Mouse (Mus musculus) intestine, embryonic 16.5 days (tissue): ENCODE measurements around the gene Mbnl2. TPM values are rescaled to one million over a fixed set of nuclear protein-coding genes. Genes with fewer than 3 reads are reported as not detected.
A peak's percentile ranks its signal among the peaks of the same experiment; 100 is the strongest.

Experiments used
- ATAC-seq: fragments of 200-750 bp; cut with Nextera tagmentation; 2 replicates; pipeline ENCODE4 v1.8.0; 2017; ENCODE audit warnings: moderate TSS enrichment, moderate library complexity
- H3K27ac ChIP-seq: fragments of 300-500 bp; sonication (generic); 2 replicates; pipeline ENCODE4 v1.5.1; 2014; ENCODE audit warnings: mild to moderate bottlenecking, low read length
- H3K27me3 ChIP-seq: fragments of 300-500 bp; sonication (generic); replicated peaks from 2 replicates; pipeline ENCODE4 v1.6.1; 2014; ENCODE audit warnings: low read length, control low read depth, mixed read lengths; ENCODE audit not compliant: control insufficient read depth, insufficient read depth
- H3K36me3 ChIP-seq: fragments of 300-500 bp; sonication (generic); 2 replicates; pipeline ENCODE4 v1.6.1; 2014; ENCODE audit warnings: low read length, control low read depth; ENCODE audit not compliant: control insufficient read depth, insufficient read depth
- H3K4me1 ChIP-seq: fragments of 300-500 bp; sonication (generic); 2 replicates; pipeline ENCODE4 v1.6.1; 2014; ENCODE audit warnings: low read length, control low read depth, mixed read lengths; ENCODE audit not compliant: control insufficient read depth, insufficient read depth
- H3K4me2 ChIP-seq: fragments of 300-500 bp; sonication (generic); 2 replicates; pipeline ENCODE4 v1.6.1; 2014; ENCODE audit warnings: low read depth, low read length, control low read depth
- H3K4me3 ChIP-seq: fragments of 300-500 bp; sonication (generic); 2 replicates; pipeline ENCODE4 v1.5.1; 2014; ENCODE audit warnings: mild to moderate bottlenecking, low read length
- H3K9ac ChIP-seq: fragments of 300-500 bp; sonication (generic); 2 replicates; pipeline ENCODE4 v1.6.1; 2014; ENCODE audit warnings: low read depth, low read length
- H3K9me3 ChIP-seq: fragments of 300-500 bp; sonication (generic); 2 replicates; pipeline ENCODE4 v1.6.1; 2016; ENCODE audit warnings: low read length, control low read depth; ENCODE audit not compliant: control insufficient read depth
- WGBS: fragments of 180-500 bp; shearing (Covaris S2); extraction: QIAGEN DNeasy Blood & Tissue Kit; methylation state at CpG from one replicate; pipeline ENCODE4 v1.1.7; 2014; 5-methylcytosine and 5-hydroxymethylcytosine counted together
- polyA plus RNA-seq: library from polyadenylated mRNA; unstranded; fragments of >200 nt; fragmentation: Nextera tagmentation; extraction: Ambion mirVana; gene quantifications from 2 replicates; pipeline ENCODE4 v1.2.1, GENCODE M21; 2015

The Mbnl2 gene
- polyA plus RNA-seq, 1 experiment from 2014 or later: 114 TPM

GRCm38 (mm10) chr14:120404364-120404763 lies 128.9 kb downstream of the Mbnl2 start:
- Histone ChIP-seq H3K9ac (no peak overlapping the region), H3K27me3 (no peaks in the 10 kb centered on the region), H3K36me3 (peaks cover 15% of the 10 kb centered on the region), H3K9me3 (no peaks in the 10 kb centered on the region), H3K4me2 (no peak overlapping the region), H3K27ac (no peak overlapping the region), H3K4me3 (no peak overlapping the region), H3K4me1 (0 out of 2 replicates have a peak, but pooled peaks cover 4% of the 10 kb centered on the region)
- no peak for ATAC-seq
- WGBS: 96% methylated on average over 7 of the region's 7 CpGs

GRCm38 (mm10) chr14:120404811-120405582 lies 129.5 kb downstream of the Mbnl2 start:
- Histone ChIP-seq H3K4me1 (0 out of 2 replicates have a peak, but pooled peaks cover 4% of the 10 kb centered on the region), H3K9ac (no peak overlapping the region), H3K4me2 (no peak overlapping the region), H3K27me3 (no peaks in the 10 kb centered on the region), H3K4me3 (no peak overlapping the region), H3K36me3 (peaks cover 14% of the 10 kb centered on the region; the same call in 1 of the 2 replicates), H3K27ac (peak overlapping the region; percentile 47; the same call in 1 of the 2 replicates), H3K9me3 (no peaks in the 10 kb centered on the region)
- WGBS: 80% methylated on average over 17 of the region's 17 CpGs
- 0 out of 2 replicates have a peak, but pooled peaks have one; percentile 14 for ATAC-seq

GRCm38 (mm10) chr14:120405597-120405996 lies 130.1 kb downstream of the Mbnl2 start:
- no peak overlapping the region for H3K4me3 ChIP-seq
- 0 out of 2 replicates have a peak, but pooled peaks cover 4% of the 10 kb centered on the region for H3K4me1 ChIP-seq
- no peaks in the 10 kb centered on the region for H3K9me3 ChIP-seq
- peak; percentile 46; the same call in 1 of the 2 replicates for ATAC-seq
- H3K27me3 ChIP-seq: no peaks in the 10 kb centered on the region
- WGBS: 75% methylated on average over 3 of the region's 3 CpGs
- H3K36me3 ChIP-seq: peaks cover 14% of the 10 kb centered on the region; the same call in 1 of the 2 replicates
- H3K9ac ChIP-seq: no peak overlapping the region
- no peak overlapping the region for H3K4me2 ChIP-seq
- H3K27ac ChIP-seq: peak overlapping the region; percentile 87

- ATAC-seq: peak; percentile 50
- H3K4me1 ChIP-seq: 0 out of 2 replicates have a peak, but pooled peaks cover 4% of the 10 kb centered on the region
- no peaks in the 10 kb centered on the region for H3K9me3 ChIP-seq
- WGBS: 63% methylated on average over 6 of the region's 6 CpGs
- H3K4me3 ChIP-seq: no peak overlapping the region
- H3K27me3 ChIP-seq: no peaks in the 10 kb centered on the region
- H3K27ac ChIP-seq: peak overlapping the region; percentile 87
- 0 out of 2 replicates have a peak overlapping the region, but pooled peaks have one; percentile 4 for H3K4me2 ChIP-seq
- H3K36me3 ChIP-seq: peaks cover 9% of the 10 kb centered on the region; the same call in 1 of the 2 replicates
- H3K9ac ChIP-seq: 0 out of 2 replicates have a peak overlapping the region, but pooled peaks have one; percentile 10
These were observed 130.8 kb downstream of the Mbnl2 start for GRCm38 (mm10) chr14:120406271-120406670.

- Histone ChIP-seq H3K4me1 (0 out of 2 replicates have a peak, but pooled peaks cover 4% of the 10 kb centered on the region), H3K36me3 (peaks cover 9% of the 10 kb centered on the region; the same call in 1 of the 2 replicates), H3K9me3 (no peaks in the 10 kb centered on the region), H3K4me2 (no peak overlapping the region), H3K4me3 (no peak overlapping the region), H3K27ac (peak overlapping the region; percentile 87), H3K9ac (no peak overlapping the region), H3K27me3 (no peaks in the 10 kb centered on the region)
- ATAC-seq: peak; percentile 95
- 49% methylated on average over 8 of the region's 8 CpGs for WGBS
These were observed 131.4 kb downstream of the Mbnl2 start for GRCm38 (mm10) chr14:120406820-120407219.

- H3K27ac ChIP-seq: no peak overlapping the region
- no peak for ATAC-seq
- no peak overlapping the region for H3K9ac ChIP-seq
- WGBS: 92% methylated on average over 10 of the region's 10 CpGs
- H3K36me3 ChIP-seq: peaks cover 3% of the 10 kb centered on the region; the same call in 1 of the 2 replicates
- no peaks in the 10 kb centered on the region for H3K9me3 ChIP-seq
- H3K27me3 ChIP-seq: no peaks in the 10 kb centered on the region
- no peak overlapping the region for H3K4me3 ChIP-seq
- H3K4me1 ChIP-seq: 0 out of 2 replicates have a peak, but pooled peaks cover 4% of the 10 kb centered on the region
- H3K4me2 ChIP-seq: no peak overlapping the region
These were observed 134.4 kb downstream of the Mbnl2 start for GRCm38 (mm10) chr14:120409854-120410253.

GRCm38 (mm10) chr14:120416886-120417285 lies 141.4 kb downstream of the Mbnl2 start:
- Histone ChIP-seq H3K27ac (no peak overlapping the region), H3K4me2 (no peak overlapping the region), H3K4me3 (no peak overlapping the region), H3K9ac (no peak overlapping the region), H3K36me3 (peaks cover 10% of the 10 kb centered on the region; the same call in 1 of the 2 replicates), H3K27me3 (no peaks in the 10 kb centered on the region), H3K9me3 (no peaks in the 10 kb centered on the region), H3K4me1 (no peaks in the 10 kb centered on the region)
- 65% methylated on average over 9 of the region's 9 CpGs for WGBS
- ATAC-seq: peak; percentile 62

GRCm38 (mm10) chr14:120418964-120419363 lies 143.5 kb downstream of the Mbnl2 start:
- ATAC-seq: 0 out of 2 replicates have a peak, but pooled peaks have one; percentile 16
- Histone ChIP-seq H3K9me3 (no peaks in the 10 kb centered on the region), H3K4me1 (no peaks in the 10 kb centered on the region), H3K27ac (no peak overlapping the region), H3K27me3 (no peaks in the 10 kb centered on the region), H3K36me3 (peaks cover 9% of the 10 kb centered on the region; the same call in 1 of the 2 replicates), H3K4me2 (no peak overlapping the region), H3K4me3 (no peak overlapping the region), H3K9ac (no peak overlapping the region)
- WGBS: 74% methylated on average over 14 of the region's 14 CpGs

GRCm38 (mm10) chr14:120428497-120428896 lies 153.0 kb downstream of the Mbnl2 start:
- WGBS: 90% methylated on average over 5 of the region's 5 CpGs
- Histone ChIP-seq H3K27ac (no peak overlapping the region), H3K36me3 (peaks cover 24% of the 10 kb centered on the region), H3K9me3 (peaks cover 5% of the 10 kb centered on the region; the same call in 1 of the 2 replicates), H3K4me2 (no peak overlapping the region), H3K27me3 (no peaks in the 10 kb centered on the region), H3K4me3 (no peak overlapping the region), H3K4me1 (no peaks in the 10 kb centered on the region), H3K9ac (no peak overlapping the region)
- no peak for ATAC-seq
